Mouse (Mus musculus) mesoderm, embryonic 11.5 days (tissue): ENCODE measurements around the gene Gas2l3.

Experiments used
- DNase-seq: peaks from one replicate; pipeline ENCODE4 v3.0.0-alpha.2; 2012; ENCODE audit warnings: low read depth, low spot score

Gas2l3 gene

DNA sequence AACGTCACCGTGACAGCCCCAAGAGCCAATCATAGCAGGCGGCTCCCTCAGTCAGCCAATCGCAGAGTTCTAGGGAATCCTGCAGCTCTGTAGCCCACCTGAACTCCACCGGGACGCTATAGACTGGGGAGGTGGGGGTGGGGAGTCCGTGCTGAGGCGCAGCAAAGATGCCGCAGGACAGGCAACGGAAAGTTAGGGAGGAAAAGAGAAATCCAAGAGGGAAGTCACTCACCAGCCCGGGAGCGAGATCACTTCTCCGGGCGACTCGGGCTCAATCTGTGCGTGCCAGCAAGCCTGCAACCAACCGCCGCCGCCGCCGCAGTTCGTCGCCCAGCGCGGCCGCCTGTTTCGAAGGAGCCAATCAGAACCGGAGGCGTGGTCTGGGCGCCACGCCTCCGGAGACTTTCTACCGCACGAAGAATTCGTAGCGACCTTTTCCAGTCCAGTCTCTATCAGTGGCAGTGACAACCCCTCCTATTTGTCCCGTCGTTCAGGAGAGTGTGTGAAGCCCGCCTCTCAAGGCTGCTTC is at the start of gene Gas2l3:
Gene Gas2l3 (minus strand): TSS at position 345 of the 529 bp plus-strand sequence.
- peak; percentile 90 for DNase-seq

DNA sequence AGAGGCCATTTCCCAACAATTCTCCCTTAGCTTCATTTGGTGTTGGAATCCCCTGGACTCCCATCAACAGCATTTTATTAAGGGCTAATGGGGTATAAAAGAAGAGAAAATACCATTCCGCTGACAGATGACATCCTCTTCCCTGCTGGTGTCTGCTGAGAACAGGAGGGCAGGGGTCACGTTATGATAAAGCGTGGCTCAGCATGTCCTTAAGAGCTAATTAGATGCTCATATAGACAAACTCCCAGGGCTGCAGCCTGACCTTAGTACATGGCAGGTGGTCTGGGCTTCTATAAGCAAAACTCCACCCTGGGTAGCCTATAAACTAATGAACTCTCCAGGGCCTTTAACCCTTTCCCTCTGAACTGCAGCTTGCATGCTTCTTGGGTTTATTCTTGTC is 47.6 kb upstream of the Gas2l3 start:
- peak; percentile 75 for DNase-seq

DNA sequence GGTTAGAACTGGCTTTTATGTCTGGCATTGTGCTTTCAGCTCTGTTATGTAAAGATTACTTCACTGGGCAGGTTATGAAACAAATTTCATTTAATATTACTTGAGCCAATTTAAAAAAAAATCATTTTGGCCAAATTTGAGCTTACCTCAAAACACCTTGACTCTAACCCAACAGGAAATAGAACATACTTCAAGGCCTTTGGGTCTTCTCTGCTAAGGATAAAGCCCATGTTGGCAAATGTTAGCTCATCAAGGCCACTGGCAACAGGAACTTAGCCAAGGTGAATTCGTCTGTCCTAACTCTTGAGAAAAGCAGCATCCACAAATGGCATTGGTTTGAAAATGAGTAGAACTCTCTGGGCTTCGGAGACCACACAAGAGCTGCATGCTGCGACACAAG is 46.5 kb upstream of the Gas2l3 start:
- no peak for DNase-seq

DNA sequence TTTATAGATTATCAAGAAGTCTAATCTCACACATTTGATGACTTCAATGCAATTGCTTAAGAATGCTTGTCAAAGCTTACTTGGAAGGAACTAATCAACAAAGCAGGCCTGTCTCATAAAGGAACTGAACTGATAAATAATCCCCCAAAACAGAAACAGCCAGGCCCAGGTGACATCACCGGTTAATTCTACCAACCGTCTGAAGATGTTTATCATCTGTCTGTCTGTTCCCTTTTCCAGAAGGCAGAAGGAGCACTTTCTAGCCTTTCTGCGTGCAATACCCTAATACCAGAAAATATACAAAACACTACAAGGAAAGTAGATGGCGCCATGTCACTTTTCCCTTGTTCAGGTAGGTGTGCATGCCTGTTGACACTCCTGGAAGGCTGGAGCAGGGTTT is 45.7 kb upstream of the Gas2l3 start:
- no peak for DNase-seq

DNA sequence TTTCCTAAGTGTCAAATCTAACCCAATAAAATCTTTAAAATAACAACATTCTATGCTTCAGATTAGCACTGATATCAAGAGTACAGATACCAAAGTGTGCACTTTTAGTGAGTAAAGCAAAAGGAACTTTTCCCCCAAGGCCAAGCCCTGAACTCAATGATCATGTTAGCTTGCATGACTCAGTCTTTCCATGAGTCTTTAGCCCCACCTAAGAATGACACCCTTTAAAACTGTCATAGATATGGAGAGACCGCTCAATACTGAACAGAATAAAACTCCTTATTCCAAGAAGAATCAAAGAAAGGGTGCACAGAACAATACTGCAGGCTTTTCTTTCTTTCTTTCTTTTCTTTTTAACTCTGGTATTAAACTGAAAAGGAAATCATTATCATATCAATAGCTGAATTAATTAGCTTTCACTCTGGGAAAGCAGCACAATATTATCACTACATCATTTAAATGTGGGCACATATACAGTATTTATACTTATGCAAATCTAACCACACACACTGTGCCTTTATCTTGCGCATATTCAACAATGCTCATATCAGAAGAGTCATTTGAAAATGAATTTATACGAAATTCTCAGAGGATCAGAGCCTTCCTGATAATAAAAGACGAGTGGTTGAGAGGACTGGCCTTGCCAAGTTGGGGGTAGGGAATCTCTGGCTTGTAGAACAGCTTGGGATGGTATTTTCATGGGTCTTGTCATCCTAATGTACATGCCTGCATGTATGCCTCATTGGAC is 43.4 kb upstream of the Gas2l3 start:
- no peak for DNase-seq

DNA sequence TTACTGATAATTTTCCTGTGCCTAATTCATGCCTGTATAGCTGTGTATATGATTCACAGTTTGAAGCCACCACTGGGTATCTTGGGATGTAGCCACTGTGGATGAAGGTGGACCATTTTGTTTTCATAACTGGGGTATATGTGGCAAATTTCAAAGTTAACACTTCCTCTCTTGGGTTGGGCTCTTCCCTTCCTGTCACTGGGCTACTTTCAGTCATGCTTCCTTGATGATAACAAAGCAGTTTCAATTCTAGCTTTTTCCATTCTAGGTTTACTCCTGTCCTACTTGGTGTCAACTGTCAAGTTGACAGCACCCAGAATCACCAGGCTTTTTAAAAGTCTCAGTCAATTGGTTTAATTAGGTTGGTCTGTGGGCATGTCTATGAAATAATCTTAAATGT is 41.1 kb upstream of the Gas2l3 start:
- no peak for DNase-seq

DNA sequence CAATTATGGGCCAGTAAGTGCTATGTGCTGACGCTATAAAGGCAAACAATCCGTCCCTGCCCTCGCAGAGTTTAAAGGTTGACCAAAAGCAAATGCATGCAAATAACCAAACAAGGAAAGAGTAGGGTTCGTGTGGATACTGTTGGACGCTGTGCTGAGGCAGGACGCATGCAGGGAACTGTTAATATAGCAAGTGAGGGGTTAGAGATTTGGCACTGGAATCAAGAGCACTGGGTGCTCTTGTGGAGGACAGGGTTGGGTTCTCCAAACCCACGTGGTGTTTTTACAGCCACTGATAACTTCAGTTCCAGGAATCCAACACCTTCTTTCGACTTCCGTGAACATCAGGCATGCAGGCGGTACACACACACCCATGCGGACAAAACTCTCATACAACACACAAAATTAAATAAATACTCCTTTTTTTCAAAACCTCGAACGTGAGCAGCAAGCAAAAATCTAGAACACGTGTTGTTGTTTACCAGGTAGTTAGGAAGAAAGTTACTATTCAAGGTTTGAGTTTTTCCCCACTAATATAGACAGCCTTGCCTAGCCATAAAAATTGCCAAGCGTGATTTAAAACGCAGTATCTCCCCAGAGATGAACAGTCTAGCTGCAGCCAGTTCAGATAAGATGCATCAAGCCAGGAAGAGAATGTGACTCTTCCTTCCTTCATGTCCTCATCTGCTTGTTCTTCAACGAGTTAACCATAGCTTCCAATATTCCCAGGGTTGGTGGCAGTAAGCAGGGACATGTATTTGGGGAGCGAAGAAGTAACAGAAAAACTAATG is 40.2 kb upstream of the Gas2l3 start:
- DNase-seq = no peak

DNA sequence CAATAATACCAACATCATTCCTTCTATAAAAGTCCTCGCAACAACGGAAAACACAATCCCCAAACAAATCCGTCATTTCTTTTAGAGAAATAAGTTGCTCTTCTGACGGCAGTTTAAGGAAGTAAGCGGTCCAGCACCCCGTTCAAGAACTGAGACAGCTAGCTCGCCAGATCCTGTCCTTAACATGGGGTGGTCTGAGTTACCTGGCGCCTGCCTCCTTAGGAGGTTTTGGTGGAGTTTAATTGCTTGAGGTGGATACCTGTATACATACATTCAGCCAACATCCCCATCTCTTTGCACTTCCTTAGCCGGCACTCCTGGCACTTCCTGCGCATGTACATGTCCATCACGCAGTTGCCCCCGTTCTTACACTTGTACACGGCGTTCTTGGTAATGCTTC is 39.3 kb upstream of the Gas2l3 start:
- no peak for DNase-seq

DNA sequence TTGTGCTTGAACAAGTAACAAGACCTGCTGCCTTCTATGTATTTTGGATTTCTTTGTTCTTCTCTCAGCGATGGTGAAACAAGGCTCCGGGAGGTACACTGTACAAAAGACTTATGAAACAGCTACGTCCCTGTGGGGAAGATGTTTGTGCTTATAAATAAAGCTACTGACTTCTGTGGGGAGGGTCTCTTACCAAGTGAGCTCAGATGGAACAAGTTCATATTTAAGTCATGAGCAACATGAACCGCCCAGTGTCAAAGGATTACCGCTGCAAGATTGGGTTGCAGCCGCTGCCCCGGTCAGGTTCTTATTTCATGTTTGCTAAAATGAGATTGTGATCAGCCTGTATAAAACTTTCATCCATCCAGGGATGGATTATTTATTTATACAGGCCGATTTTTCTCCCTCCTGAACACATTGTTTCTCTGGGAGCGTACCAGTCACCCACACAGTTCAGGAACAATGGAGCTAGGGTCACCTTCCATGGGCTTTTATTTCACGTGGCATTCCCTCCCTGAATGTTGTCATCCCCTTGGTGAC is 38.4 kb upstream of the Gas2l3 start:
- peak; percentile 61 for DNase-seq

DNA sequence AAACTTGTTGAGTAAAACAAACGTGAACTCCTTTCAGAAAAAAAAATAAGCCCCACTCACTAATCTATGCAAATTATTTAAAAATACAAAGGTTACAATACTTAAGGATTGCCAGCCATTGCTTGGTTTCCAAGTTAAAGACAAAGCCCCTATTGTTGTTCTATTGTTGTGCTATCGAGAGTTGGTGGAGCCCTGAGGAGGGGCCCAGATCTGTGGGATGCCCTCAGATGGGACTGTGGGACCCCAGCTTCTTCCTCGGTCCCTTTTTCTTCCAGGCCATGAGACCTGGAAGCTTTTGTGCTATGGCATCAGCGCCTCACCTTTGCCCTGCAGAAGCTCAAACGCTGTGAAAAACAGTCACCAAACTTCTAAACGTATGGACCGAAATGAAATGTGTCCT is 37.9 kb upstream of the Gas2l3 start:
- peak; percentile 24 for DNase-seq

DNA sequence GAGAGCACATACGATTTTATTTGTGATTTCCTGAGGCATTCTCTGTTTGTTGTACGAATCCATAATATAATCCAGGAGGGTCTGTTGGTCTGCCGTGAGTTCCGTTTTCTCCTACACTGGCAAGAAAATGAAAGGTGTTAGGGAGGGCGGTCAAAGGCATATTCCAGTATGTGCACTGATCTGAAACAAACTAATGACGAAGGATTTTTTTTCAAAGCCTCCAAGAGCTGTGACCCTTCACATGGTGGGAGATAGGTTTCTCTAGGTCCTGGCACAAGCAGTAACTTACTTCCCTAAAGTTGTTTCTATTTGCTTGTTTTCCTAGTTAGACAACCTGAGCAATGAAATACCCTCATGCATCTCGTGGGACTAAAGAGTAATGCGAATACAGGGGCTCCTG is 35.0 kb upstream of the Gas2l3 start:
- DNase-seq = no peak

DNA sequence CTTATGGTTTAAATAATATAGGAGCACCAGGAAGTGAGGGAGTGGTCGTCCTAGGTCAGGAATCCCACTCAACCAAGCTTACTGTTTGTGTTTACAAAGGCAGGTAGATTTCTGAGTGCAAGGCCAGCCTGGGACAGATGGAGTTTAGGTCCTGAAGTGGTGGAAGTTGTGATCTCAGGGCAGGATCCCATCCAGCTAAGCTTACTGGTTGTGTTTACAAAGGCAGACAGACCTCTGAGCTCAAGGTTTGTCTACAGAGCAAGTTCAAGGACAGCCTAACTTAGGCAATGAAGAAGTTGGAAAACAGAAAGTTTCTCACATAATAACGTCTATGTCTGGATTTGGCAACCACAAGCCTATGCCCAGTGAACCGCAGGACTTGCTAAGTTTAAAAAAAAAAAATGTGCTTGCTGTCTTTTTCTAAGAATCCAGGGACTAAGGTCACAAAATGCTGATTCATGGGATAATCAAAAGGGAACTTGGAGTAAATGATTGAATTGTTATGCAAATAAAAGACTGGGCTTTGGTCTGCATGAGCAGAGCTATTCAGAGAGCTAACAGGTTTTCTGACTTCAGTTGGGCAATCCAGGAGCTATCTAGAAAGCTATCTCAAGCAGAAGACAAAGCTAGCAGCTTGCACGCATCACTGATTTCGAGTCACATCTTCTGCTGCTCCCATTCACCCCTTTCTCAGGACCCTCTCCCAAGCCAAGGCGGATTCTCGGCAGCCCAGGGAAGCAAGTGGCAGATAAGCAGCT is 27.0 kb upstream of the Gas2l3 start:
- DNase-seq = peak; percentile 3

DNA sequence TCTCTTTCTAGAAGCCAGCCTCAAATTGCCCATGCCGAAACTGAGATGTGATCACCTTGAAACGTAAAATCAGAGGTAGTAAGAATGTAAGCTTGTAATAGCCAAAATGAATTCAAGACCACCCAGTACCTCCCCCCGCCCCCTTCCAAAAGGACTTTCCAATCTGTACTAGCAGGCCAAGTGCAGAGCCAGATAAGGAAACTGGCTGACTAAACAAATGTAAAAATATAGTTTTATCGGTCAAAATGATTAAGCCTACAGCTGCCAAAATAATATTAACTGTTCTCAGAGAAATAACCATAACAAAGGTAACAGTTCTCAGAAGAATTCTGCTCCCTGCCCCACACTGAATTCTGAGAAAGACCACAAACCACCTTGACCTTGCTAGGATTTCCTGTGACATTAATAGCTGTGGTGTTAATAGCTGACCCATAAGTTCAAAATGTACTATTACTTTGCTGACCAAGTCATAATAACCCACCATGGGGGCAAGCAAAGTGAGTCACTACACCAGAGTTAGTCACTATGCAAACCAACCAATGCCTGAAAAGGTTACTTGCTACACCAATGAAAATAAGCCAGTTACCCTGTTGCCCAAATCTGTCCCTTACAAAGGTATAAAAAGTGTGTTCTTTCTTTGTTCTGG is 21.1 kb upstream of the Gas2l3 start:
- DNase-seq = no peak

DNA sequence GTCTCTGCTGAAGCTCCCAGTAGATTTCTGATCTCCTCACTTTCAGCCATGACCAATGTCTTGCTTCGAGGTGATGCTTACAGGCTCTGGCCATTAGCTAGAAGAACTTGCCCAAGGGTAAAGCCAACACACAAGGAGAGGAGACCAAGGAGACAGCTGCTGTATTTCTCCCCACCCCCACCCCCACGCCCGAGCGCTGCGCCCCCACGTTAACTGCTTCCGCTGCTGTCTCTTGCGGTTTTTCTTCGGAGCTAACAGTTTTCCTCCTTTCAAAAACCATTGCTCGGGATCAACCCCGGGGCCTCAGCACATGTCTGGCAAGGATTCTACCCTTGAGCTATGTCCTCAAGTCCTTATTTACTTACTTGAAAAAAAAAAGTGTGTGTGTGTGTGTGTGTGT is 19.1 kb upstream of the Gas2l3 start:
- no peak for DNase-seq

DNA sequence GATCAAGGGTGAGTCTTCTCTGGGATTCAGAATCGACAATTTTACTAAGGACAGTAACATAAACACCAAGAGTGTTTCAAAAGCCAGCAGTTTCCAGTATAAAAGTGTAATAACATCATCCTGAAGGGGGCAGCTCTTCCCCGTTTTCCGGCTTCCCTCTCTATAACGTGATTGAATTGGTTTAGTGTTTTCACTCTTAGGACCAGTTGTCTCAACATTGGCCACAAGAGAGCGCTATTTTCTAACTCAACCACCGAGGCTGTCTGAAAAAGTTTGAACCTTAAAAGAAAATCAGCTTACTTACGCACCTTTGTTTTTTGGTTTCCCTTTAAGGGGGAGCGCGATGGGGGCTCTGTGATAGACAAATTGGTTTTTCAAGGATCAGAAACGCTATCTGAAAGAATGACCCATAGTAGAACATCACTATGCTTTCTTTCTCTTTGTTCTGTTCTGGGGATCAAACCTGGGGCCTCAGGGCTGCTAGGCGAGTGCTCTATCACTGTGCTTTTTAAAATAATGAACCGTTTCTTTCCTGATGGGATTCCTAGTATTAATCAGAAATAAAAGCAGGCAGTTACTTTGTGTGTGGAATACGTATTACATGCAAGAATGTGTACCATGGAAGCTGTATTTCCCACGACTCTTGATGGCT is 18.2 kb upstream of the Gas2l3 start:
- peak; percentile 92 for DNase-seq

DNA sequence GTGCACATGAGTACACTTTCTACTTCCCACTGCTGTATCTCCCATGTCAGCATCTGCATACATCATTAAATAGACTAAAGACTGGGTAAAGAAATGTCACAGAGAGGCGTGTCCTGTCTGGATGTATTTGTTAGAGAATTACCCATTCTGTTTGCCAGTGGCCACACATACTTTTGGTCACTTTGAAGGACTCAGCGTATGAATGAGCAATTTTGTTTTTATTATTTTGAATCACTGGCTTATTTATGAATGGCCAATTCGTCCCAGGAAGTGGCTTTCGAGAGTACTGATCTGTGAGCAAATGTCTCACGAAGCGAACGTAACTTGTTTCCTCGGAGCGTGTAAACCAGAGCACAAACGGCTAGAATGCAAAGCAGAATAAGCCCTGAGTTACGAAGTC is 17.2 kb upstream of the Gas2l3 start:
- DNase-seq = no peak

DNA sequence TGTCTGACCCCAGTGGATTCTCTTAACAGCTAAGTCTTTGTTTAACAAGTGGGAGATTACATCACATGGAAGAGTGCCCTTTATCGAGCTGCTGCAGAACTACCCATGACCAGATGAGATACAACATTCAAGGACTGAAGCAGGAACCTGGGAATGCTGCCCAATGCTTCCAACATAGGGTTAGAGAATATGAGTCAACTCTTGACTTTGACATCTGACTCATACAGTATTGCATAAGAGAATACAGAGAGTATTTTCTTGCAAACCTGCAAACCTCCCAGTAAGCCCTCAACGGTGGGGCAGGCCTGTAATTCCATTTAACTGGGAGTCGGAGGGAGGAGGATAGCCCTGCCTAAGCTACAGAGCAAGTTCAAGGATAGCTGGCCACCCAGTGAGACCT is 15.0 kb upstream of the Gas2l3 start:
- DNase-seq = no peak

DNA sequence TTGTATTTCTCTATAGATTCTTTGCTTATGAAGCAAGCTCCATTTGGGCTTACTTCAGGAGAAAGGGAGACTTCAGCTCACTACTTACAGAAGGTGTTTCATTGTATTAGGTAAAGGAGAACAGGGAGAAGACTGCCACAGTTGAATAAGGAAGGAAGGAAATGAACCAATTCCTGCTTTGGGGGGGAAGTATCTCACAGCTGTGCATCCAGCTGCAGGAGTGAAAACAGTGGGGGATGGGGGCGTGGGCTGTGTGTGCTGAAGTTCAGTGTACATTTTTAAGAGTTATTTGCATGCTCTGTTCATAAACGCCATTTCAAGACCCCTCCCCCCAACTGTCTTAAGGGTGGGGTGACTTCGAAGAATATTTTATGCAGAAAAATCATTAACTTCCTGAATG is 10.0 kb upstream of the Gas2l3 start:
- DNase-seq = no peak

DNA sequence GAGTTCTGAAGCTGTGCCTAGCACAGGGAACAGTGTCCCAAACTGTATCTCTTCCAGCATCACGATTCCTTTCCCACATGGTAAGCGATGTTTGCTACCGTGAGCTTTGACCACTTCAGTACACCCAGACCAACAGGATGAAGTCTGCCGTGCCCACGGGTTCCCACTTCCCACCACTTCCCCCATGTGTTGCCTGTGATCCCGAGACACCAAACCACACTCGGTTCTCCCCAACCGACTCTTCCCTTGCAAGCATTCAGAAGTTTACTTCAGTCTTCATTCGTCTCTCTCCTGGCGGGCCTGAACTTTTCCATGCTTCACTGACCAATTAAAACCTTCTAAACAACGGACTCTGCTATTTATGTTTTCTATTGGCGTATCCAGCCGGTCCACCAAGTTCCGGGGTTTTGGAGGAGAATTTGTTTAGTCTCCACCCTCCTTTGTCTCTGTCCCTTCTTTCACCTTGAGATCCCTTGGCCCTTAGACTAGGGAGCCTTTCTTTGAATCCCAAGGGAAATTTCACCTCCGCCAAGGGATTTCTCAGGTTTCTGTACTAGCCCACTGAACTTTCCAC is 9.4 kb upstream of the Gas2l3 start:
- no peak for DNase-seq

DNA sequence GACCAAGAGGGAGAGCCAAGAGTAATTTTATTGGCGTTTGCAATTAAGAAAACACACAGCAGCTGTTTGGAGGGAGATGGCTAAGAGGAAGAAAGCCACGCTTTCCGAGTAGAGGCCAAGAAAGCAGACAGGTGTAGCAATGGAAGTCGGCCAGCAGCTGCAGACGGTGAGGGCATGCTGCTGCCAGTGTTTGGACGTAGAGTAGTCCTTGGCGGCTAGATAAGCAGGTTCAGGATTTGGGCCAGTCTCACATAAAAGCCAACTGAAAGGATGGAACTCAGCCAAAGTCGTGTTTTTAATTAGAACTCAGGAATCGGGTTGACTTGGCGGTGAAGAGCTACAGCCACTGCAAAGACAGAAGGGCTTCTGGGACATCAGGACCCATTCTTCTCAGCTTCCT is 6.6 kb upstream of the Gas2l3 start:
- DNase-seq = no peak

DNA sequence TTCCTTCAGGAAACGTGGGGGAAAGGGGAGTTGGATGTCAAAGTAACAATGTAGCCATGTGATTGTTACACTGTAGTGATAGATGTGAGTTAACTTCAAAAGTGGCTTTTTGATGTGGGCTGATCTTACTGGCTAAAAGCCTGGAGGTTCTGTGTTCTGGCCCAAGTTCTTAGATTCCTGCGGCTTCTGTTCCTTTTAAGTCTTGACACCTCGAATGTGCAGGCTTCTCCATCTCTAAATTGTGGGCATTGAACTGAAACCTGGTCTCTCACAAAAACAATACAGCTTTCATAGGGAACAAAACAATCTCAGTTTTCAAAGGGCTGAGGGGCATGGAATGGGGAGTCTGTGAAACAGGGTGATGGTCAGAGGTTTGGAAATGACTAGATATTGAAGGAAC is 614 bp upstream of the Gas2l3 start:
- DNase-seq = no peak
